Mouse (Mus musculus) MN1 (cell line): Measurements from ENCODE around the gene Dennd1a.

ENCODE experiments used
- DNase-seq: peaks from one replicate; pipeline ENCODE4 v3.0.0-alpha.2; 2016; ENCODE audit warnings: low spot score

Gene Dennd1a

DNA sequence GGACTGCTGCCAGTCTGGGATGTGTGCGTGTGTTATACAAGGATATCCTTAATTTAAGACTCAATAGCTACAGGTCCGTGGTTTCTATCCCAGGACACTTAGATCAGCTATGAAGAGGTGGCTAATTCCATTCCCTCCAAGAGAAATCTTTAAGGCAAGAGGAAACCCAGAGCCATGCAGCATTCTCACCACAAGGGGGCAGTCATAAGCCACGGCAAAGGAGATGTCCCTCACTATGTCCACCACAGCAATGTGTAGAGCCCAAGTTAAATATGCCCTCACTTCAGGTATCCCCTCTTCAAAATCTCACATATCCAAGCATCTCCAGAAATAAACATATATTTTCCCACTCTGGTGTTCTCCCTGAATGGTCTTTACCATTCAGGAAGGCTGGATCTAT is 471.5 kb downstream of the Dennd1a start:
- peak; percentile 93 for DNase-seq

DNA sequence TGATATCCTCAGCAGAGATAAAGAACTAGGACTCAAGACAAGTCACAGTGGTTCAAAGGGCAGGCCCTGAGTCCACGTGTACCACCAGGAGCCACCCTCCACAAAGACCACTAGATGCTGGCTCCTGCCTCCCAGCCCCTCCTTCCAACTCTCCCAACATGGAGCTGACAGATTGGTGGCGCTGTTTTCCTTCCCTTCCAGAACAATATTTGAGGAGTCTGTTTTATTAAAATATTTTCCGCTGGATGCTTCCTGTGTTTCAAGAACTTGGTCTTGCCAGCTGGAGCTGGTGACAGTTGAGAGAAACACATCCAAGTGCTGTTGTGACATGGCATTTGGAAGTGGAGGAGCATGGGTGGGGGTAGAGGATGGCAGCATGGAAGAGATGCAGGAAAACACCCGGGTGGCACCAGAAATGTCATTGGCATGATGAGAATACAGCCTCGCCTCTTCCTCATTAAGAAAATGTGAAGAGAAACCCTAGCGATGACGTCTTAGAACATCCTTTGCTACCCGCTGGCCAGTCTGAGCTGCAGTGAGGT is 472.3 kb downstream of the Dennd1a start:
- peak; percentile 21 for DNase-seq

- peak; percentile 6 for DNase-seq
Measured at GRCm38 (mm10) chr2:37812401-37812800, 474.8 kb downstream of the Dennd1a start.

DNA sequence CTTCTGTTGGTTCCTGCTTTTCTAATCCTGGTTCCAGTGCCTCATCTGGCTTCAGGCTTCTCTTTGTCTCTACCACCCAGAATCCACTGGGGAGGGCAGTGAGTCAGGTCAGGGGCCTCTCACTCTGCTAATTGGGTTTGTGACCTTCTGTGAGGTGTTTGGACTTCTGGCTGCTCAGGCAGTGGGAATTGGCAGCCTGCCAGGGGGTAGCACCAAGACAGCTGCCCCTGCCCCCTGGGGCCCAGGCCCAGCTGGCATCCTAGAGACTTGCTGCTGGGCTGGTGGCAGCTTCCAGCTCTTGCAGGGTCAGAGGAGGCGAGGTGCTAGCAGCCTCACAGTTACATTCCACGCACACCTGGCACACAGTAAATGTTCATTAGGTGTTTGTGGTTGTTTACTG is 475.5 kb downstream of the Dennd1a start:
- peak; percentile 96 for DNase-seq

- DNase-seq, result peak; percentile 92
Measured at GRCm38 (mm10) chr2:37802610-37803212, 484.5 kb downstream of the Dennd1a start.

DNA sequence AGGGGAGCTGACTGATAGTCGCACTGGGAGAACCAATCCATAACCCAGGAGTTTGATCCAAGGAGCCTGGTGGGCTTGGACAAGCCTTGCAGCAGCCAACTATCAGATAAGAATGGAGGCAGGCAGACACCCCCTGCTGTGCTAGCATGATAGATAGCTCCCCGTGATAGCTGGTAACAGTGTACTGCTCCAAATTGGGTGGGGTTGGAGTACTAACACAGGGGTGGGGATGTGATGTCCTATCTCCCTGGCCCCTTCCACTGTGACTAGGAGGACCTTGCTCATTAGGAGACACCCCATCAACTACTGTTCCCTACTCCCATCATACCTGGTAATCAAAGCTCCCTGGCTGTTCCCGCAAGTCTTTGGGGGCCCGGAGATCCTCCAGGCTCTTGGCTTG is 485.5 kb downstream of the Dennd1a start:
- no peak for DNase-seq

DNA sequence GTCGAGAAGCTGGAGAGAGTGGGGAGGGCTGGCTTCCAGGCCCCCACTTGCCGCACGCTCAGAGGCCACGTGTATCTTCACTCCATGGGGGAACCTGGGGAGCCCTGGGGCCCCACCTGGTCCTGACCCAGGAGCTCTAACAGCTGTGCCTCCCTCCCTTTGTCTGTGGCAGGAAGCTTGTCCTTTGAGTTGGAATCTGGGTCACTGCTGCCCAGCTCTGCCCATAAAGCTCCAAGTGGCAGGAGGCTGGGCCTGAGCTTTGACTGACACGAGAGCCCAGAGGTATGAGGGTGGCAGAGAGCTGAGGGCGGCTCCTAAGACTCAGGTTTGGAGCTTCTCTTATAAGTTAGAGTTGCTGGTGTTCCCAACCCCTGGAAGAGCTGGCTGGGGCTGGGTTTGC is 488.1 kb downstream of the Dennd1a start:
- no peak for DNase-seq

DNA sequence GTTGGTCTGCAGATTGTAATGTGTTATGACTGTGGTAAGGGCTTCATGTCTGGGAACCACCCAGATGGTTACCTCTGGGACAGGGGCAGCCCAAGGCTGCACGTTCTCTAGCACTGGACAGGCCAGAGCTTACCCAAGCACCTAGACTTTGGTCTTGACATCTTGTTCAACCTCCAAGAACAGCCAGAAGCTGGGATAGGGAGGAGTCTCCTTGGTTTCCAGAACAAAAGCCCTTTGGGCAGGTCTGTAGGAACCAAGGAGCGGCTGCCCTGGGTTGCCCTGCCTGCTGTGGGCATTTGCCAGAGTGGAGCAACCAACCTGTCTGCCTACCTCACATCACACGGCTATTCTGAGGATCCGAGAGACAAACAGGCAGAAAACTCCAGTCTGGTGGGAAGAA is 490.1 kb downstream of the Dennd1a start:
- no peak for DNase-seq

GRCm38 (mm10) chr2:37796021-37796420 is 491.2 kb downstream of the Dennd1a start:
- DNase-seq, result no peak

- DNase-seq, result no peak
Measured at GRCm38 (mm10) chr2:37791340-37791739, 495.9 kb downstream of the Dennd1a start.

DNA sequence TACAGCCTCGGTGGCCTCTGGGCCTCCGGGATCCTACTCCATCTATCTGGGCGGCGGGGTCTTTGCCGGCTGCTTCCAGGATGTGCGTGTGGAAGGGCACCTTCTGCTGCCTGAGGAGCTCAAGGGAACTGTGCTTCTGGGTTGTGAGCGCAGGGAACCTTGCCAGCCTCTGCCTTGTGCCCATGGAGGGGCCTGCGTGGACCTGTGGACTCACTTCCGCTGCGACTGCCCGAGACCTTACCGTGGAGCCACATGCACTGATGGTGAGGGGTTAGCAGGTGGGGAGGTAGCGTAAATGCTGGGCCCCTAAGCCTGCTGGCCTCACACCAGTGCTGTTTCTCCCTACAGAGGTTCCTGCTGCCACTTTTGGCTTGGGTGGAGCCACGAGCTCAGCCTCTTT is 496.5 kb downstream of the Dennd1a start:
- no peak for DNase-seq

DNA sequence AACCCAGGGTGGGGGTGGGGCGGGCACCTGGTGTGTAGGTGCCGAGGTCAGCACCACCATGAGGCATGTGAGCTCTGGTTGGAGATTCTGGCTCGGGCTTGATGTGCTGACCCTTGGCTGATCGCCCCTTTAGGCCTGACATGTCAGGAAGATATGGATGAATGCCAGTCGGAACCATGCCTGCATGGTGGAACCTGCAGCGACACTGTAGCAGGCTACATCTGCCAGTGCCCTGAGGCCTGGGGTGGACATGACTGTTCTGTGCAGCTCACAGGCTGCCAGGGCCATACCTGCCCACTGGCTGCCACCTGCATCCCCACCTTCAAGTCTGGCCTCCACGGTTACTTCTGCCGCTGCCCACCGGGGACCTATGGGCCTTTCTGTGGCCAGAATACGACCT is 497.2 kb downstream of the Dennd1a start:
- no peak for DNase-seq

- DNase-seq, result no peak
Measured at GRCm38 (mm10) chr2:37789029-37789428, 498.2 kb downstream of the Dennd1a start.

GRCm38 (mm10) chr2:37788176-37788962 is 498.8 kb downstream of the Dennd1a start:
- no peak for DNase-seq

GRCm38 (mm10) chr2:37786461-37786860 is 500.7 kb downstream of the Dennd1a start:
- DNase-seq, result no peak

DNA sequence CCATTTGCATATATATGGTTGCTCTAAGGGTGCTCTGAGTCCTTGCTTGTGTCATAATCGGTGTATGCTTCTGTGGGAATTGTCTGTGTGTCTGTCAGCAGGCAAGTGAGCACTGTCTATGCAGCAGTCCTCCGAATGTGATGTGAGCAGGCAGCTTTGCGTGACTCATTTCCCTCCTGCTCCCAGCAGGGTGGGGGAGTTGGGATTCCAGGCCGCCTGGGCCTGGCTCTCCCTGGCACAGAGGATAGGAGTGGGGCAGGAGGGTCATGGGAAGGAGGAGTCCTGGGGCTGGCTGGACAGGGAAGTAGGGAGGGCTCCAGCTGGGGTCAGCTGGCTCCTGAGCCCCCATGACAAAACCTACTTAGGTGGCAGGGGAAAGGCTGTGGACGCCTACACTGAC is 502.7 kb downstream of the Dennd1a start:
- DNase-seq, result peak; percentile 86

GRCm38 (mm10) chr2:37782002-37782401 is 505.2 kb downstream of the Dennd1a start:
- DNase-seq, result no peak

DNA sequence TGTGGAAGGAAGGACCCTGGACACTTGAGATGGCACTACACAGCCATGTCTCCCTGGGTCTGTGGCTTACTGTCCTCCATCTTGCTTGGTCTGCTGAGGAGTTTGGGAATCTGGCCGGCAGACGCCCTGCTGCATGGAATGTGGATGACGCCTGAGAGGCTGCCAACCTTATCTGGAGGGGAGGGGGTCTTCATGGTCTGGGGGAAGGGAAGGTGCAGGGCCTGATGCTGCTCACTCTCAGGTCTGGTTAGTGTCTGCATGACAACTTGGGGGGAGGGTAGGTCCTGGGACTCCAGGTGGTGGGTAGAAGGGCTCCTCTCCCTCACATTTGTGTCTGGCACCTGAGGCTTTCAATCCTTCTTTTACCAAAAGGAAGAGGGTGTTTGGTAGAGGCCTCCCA is 505.8 kb downstream of the Dennd1a start:
- no peak for DNase-seq

DNA sequence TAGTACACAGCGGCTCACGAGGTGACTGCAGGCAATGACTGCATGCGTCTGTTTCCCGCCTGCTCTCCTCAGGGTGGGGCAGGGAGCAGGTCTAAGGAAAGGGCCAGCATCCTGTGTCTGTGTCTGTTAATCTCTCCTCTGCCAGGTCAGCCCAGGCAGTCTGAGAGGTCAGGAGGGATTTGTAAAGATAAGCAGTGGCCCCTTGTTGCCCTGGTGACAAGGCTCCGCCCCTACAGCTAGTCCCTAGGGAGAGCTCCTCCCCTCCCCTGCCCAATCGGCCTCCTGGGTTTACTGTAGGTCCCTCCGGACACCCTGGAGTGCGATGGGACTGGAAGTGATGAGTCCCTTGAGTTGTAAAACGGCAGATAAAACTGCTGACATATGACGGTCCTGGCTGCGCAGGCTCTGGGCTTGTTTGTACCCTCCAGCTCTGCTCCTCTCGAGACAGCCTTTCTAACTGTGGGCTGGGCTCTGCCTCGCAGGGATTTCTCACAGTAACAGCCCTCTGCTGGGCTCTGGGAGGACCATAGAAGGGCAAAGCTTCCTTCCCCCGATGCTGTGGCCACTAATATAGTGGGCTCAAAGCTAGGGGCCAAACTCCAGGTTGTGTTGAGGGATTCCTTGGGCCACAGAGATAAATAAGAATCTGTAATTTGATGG is 506.8 kb downstream of the Dennd1a start:
- peak; percentile 96 for DNase-seq

DNA sequence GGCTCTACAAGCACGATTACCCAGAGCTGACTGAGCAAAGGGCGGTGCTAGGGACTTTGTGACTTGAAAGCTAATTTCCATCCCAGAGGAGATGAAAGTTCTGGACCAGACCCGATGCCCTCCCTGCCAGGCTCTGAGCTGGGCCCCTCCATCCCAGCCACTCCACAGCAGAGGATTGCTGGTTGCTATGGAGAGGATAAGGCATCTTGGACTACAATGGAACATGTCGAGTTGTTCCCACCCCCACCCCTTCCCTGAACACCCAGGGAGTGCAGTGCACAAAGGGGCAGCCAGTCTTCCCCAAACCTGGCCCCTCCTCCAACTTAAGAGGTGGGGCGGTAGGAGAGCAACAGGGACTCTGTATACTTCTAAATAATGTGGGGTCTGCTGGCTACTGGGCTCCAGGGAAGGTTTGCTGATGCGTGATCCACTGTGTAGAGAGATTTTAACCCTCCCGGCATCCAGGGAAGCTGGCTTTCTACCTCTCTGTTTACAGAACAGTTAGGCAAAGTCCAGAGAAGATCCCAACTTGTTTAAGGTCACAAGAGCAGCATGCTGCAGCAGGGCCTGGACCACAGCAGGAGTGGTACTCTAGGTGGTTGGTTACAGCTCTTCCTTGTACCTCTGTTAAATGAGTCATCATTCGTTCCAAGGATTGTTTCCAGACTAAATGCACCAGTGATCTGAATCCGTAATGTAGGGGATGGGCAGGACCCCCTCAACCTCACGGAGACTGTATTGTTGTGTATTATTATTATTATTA is 509.1 kb downstream of the Dennd1a start:
- DNase-seq, result no peak

- no peak for DNase-seq
Measured at GRCm38 (mm10) chr2:37776611-37777411, 510.4 kb downstream of the Dennd1a start.
